Mouse (Mus musculus) forebrain, embryonic 16.5 days (tissue): Measurements from ENCODE around the gene Poldip2. TPM values are rescaled to one million over a fixed set of nuclear protein-coding genes. Genes with fewer than 3 reads are reported as not detected.
A peak's percentile ranks its signal among the peaks of the same experiment; 100 is the strongest.

Experiments
- ATAC-seq: fragments of 200-750 bp; cut with Nextera tagmentation; 2 replicates; pipeline ENCODE4 v1.8.0; 2017; ENCODE audit warnings: mild to moderate bottlenecking, moderate library complexity
- H3K27ac ChIP-seq: fragments of 300-500 bp; sonication (generic); 2 replicates; pipeline ENCODE4 v1.5.1; 2014; ENCODE audit warnings: low read length, control low read depth
- H3K27me3 ChIP-seq: fragments of 300-500 bp; sonication (generic); replicated peaks from 2 replicates; pipeline ENCODE4 v1.6.1; 2014; ENCODE audit warnings: low read length; ENCODE audit not compliant: control insufficient read depth, insufficient read depth
- H3K36me3 ChIP-seq: fragments of 300-500 bp; sonication (generic); 2 replicates; pipeline ENCODE4 v1.6.1; 2014; ENCODE audit not compliant: control insufficient read depth, insufficient read depth
- H3K4me1 ChIP-seq: fragments of 300-500 bp; sonication (generic); replicated peaks from 2 replicates; pipeline ENCODE4 v1.6.1; 2014; ENCODE audit warnings: low read length; ENCODE audit not compliant: control insufficient read depth, insufficient read depth
- H3K4me2 ChIP-seq: fragments of 300-500 bp; sonication (generic); 2 replicates; pipeline ENCODE4 v1.6.1; 2014; ENCODE audit warnings: mild to moderate bottlenecking, low read length, control low read depth
- H3K4me3 ChIP-seq: fragments of 300-500 bp; sonication (generic); replicated peaks from 2 replicates; pipeline ENCODE4 v1.5.1; 2014; ENCODE audit warnings: mild to moderate bottlenecking, low read length, control low read depth
- H3K9ac ChIP-seq: fragments of 300-500 bp; sonication (generic); replicated peaks from 2 replicates; pipeline ENCODE4 v1.6.1; 2014; ENCODE audit warnings: low read depth, low read length, control low read depth
- H3K9me3 ChIP-seq: fragments of 300-500 bp; sonication (generic); 2 replicates; pipeline ENCODE4 v1.6.1; 2016; ENCODE audit warnings: low read length; ENCODE audit not compliant: control insufficient read depth
- WGBS: fragments of 180-500 bp; shearing (Covaris S2); extraction: QIAGEN DNeasy Blood & Tissue Kit; methylation state at CpG from one replicate; pipeline ENCODE4 v1.1.7; 2014; 5-methylcytosine and 5-hydroxymethylcytosine counted together
- polyA plus RNA-seq: library from polyadenylated mRNA; unstranded; fragments of >200 nt; fragmentation: Nextera tagmentation; extraction: Ambion mirVana; gene quantifications from 2 replicates; pipeline ENCODE4 v1.2.1, GENCODE M21; 2015

Poldip2 gene
- polyA plus RNA-seq, 1 experiment from 2014 or later = 214 TPM

DNA sequence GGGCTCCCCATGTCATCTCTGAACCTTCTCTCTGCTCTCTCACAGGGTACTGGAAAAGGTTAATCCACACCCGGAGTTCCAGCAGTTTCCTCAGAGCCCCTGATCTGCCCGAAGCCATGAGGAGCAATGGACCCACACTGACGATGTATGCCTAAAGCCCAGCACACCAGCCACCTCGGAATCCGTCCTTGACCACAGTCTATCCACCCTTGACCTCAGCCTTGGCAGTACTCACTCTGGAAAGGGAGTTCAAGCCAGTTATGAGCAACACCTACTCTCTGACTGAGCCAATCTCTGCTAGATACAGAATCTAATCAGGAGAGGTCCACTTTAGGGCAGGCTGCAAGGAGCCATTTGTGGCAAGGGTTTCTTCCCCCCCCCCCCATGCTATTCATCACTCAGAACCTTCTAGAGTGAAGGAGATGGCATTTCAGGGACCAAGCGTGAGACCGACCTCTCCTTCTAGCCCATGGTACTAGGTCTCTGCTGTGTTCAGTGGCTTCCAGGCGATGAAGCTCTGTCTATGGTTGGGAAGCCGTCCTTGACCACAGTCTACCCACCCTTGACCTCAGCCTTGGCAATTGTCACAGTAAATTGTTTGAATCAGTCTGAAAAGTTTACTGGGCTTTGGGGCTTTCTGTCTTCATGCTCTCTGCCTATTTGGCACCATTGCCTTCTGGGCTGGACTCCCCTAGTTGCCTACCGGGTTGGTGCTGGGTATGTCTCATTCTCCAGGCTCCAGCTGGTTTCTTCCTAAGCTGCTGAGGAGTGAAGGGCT is 40.5 kb upstream of the Poldip2 start:
- ATAC-seq = no peak
- Histone ChIP-seq H3K27me3 (no peaks in the 10 kb centered on the region), H3K4me1 (peaks cover 3% of the 10 kb centered on the region), H3K9ac (no peak overlapping the region), H3K4me3 (no peak overlapping the region), H3K27ac (no peak overlapping the region), H3K9me3 (no peaks in the 10 kb centered on the region), H3K36me3 (peaks cover 5% of the 10 kb centered on the region; the same call in 1 of the 2 replicates), H3K4me2 (no peak overlapping the region)
- 93% methylated on average over 10 of the region's 10 CpGs for WGBS

DNA sequence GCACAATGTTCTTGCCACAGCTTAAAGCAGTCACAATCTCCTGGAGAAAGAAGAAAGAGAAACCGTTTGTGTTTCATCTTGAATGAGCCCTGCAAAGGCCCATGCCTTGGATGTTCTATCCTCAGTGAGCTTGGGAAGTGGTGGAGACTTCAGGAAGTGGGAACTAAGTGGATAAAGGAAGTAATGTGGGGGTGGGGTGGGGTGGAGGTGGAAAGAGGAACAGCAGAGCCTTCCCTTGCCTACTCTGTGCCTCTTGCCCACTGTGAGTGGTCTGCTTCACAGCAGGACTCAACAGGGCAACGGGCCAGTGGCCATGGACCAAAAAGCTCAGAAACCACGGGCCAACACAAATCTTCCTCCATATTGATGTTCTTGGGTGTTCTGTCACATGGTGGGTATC is 36.7 kb upstream of the Poldip2 start:
- H3K4me2 ChIP-seq = no peak overlapping the region
- no peak overlapping the region for H3K4me3 ChIP-seq
- ATAC-seq = no peak
- no peak overlapping the region for H3K27ac ChIP-seq
- WGBS = 87% methylated on average over 3 of the region's 3 CpGs
- no peaks in the 10 kb centered on the region for H3K27me3 ChIP-seq
- H3K9me3 ChIP-seq = no peaks in the 10 kb centered on the region
- no peak overlapping the region for H3K9ac ChIP-seq
- peaks cover 13% of the 10 kb centered on the region for H3K36me3 ChIP-seq
- H3K4me1 ChIP-seq = no peaks in the 10 kb centered on the region

DNA sequence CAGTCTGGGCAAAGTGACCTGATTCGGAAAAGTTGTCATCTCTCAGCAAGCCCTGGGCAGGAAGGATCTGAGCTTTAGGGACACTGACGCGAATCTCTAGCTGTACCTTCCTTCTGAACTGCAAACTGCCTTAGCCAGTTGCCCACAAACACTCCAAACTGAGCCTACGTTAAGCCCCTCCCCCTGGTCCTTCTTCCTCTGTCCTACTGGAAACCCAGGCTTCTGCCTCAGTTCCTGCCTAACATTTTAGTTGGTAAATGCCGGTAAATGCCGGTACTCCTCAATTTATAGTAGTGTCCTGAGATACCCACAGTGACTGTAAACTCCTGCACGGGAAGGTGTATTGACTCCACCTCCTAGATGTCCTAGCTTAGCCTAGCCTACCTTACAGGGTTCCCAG is 28.4 kb upstream of the Poldip2 start:
- Histone ChIP-seq H3K9ac (no peak overlapping the region), H3K27me3 (no peaks in the 10 kb centered on the region), H3K4me3 (no peak overlapping the region), H3K36me3 (peaks cover 38% of the 10 kb centered on the region), H3K4me2 (no peak overlapping the region), H3K9me3 (no peaks in the 10 kb centered on the region), H3K27ac (no peak overlapping the region), H3K4me1 (0 out of 2 replicates have a peak, but pooled peaks cover 2% of the 10 kb centered on the region)
- WGBS = 64% methylated on average over 7 of the region's 7 CpGs
- no peak for ATAC-seq

DNA sequence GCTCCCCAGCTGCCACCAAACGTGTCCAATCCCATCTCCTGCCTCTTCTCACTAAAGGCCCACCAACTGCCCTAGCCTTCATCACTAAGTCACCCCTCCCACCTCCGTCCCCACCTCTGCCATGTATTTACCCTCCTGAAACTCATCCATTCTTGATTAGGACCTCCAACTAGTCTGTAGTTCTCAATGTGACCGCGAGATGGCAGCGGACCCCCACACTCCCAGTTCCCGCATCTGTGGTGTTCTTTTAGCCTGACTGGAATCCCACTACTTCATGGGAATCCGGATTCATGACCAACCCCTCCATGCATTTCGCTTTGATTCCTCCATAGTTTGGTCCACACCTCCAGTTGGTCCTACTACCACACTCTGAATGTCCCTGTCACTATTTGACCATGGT is 23.8 kb upstream of the Poldip2 start:
- Histone ChIP-seq H3K27me3 (0 out of 2 replicates have a peak, but pooled peaks cover 5% of the 10 kb centered on the region), H3K4me2 (no peak overlapping the region), H3K4me1 (peaks cover 14% of the 10 kb centered on the region), H3K36me3 (peaks cover 15% of the 10 kb centered on the region), H3K9me3 (no peaks in the 10 kb centered on the region), H3K9ac (no peak overlapping the region), H3K27ac (no peak overlapping the region), H3K4me3 (no peak overlapping the region)
- 2% methylated on average over 8 of the region's 8 CpGs for WGBS
- ATAC-seq = no peak

DNA sequence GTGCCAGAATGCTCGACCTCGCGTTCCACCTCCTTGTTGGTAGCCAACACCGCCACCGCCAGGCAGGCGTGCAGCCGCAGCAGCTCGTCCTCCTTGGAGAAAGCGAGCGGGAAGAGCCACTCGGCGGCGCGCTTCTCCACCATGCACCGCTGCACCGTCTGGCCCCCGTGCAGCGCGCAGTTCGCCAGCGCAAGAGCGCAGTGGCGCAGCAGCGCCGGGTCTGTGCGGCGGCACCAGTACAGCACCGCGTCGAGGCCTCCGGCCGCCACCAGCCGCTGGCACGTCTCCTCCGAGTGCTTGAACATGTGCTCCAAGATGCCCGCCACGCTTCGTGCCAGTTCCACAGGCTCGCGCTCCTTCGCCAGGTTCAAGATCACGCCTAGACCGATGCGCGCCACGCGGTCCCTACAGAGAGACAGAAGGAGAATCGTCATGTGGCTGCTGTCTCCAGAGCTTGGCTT is 21.2 kb upstream of the Poldip2 start:
- peaks cover 30% of the 10 kb centered on the region for H3K4me1 ChIP-seq
- 5% methylated on average over 48 of the region's 48 CpGs for WGBS
- H3K27ac ChIP-seq = no peak overlapping the region
- ATAC-seq = peak; percentile 84
- no peaks in the 10 kb centered on the region for H3K9me3 ChIP-seq
- 0 out of 2 replicates have a peak, but pooled peaks cover 5% of the 10 kb centered on the region for H3K27me3 ChIP-seq
- H3K4me2 ChIP-seq = peak overlapping the region; percentile 58
- peak overlapping the region; percentile 37 for H3K4me3 ChIP-seq
- peak overlapping the region; percentile 53 for H3K9ac ChIP-seq
- peaks cover 7% of the 10 kb centered on the region; the same call in 1 of the 2 replicates for H3K36me3 ChIP-seq

DNA sequence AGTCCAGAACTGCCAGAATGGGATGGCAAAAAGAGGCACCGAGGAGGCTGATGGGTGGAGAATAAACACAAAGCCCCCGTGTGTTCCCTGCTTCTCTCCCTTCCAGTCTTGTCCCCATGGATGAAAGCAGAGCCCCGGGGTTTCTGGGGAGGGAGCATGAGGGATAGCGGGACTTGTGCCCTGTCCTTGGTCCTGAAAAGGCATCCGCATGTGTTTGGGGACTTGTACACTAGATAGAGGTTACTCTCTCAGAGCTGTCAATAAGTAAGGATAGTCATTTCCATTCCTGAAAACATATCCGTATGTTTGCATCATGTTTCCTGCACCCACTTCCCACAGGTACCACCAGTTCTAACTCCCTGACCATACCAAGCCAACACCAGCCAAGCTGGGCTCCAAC is 16.1 kb upstream of the Poldip2 start:
- Histone ChIP-seq H3K4me2 (peak overlapping the region; percentile 87), H3K4me3 (peak overlapping the region; percentile 63), H3K27me3 (0 out of 2 replicates have a peak, but pooled peaks cover 2% of the 10 kb centered on the region), H3K36me3 (no peaks in the 10 kb centered on the region), H3K9me3 (no peaks in the 10 kb centered on the region), H3K27ac (no peak overlapping the region; the same call in 1 of the 2 replicates), H3K9ac (peak overlapping the region; percentile 95; the same call in 1 of the 2 replicates), H3K4me1 (peaks cover 34% of the 10 kb centered on the region)
- ATAC-seq = no peak
- 7% methylated on average over 6 of the region's 6 CpGs for WGBS

DNA sequence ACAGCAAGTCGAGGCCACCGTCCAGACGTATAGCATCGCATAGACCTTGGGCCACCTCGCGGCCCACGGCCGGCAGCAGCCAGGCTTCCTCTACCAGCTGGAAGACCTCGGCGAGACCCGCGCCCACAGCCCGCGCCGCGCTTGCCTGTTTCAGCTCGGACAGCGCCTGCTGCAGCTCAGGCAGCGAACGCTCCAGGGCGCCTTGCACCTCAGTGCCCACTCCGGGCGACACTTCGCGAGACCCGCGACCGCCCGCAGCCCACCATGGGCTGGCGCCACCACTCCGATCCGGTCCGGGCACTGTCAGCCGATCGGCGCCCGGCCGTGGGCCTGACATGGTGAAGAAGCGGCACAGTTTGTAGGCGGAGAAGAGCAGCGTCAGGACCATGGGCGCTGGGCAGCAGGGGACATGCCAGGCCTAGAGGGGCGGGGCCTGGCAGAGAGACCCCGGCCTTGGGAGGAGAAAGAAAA is 14.9 kb upstream of the Poldip2 start:
- 0% methylated on average over 44 of the region's 44 CpGs for WGBS
- peak overlapping the region; percentile 87 for H3K4me2 ChIP-seq
- 0 out of 2 replicates have a peak, but pooled peaks cover 2% of the 10 kb centered on the region for H3K27me3 ChIP-seq
- peak; percentile 64 for ATAC-seq
- H3K36me3 ChIP-seq = no peaks in the 10 kb centered on the region
- no peaks in the 10 kb centered on the region for H3K9me3 ChIP-seq
- peak overlapping the region; percentile 93 for H3K27ac ChIP-seq
- peak overlapping the region; percentile 63 for H3K4me3 ChIP-seq
- peaks cover 28% of the 10 kb centered on the region for H3K4me1 ChIP-seq
- peak overlapping the region; percentile 95 for H3K9ac ChIP-seq

DNA sequence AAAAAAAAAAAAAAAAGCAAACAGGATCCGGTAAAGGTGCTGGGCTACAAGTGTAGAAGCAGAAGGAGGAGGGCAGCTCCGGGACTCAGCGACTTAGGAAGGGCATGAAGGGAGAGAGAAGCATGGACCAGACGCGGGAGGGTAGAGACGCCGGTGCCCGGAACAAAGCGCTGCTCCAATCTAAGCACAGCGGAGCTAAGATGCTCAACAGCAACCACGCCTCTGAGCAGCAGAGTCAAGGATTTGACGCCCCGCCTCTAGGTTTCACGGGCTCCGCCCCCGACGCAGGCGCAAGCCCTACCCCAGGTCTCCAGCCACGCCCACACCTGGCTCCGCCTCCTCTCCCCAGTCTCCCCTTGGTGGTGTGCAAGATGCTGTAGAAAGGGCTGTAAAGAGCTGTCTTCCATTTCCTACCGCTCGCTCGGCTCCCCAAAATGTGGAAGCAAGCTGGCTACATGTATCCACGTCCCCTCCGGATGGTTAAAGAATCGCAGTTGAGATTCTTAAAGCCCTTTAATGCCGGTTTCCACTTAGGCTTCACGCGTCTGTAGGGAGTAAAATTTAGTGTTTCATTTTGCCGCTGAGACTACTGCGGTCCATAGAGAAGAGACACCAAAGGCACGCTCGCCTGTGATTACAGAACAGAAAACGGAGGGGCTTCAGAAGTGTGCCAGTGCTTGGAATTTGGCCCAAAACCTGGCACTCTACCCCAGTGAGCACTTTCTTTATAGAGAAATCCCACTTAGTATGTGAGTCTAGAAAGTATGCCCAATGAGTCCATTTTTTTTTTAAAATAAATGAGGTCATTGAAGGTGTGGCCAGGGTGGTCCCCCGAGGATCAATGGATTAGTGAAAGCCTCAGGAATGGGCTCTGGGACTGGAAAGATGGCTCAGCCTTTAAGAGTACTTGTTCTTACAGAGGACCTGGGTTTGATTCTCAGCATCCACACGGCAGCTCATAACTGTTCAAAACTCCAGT is 14.2 kb upstream of the Poldip2 start, which contains the start of gene Sarm1:
Gene Sarm1, minus strand, starts transcription at position 211 of the 979 bp plus-strand sequence.
- Histone ChIP-seq H3K9ac (peak within 1 kb of the TSS; percentile 95), H3K36me3 (no peaks in the 10 kb centered on the region), H3K4me3 (peak within 1 kb of the TSS; percentile 63), H3K9me3 (no peaks in the 10 kb centered on the region), H3K4me2 (peak within 1 kb of the TSS; percentile 87), H3K27ac (peak within 1 kb of the TSS; percentile 93), H3K27me3 (0 out of 2 replicates have a peak, but pooled peaks cover 2% of the 10 kb centered on the region), H3K4me1 (peaks cover 28% of the 10 kb centered on the region)
- WGBS = 3% methylated on average over 36 of the region's 36 CpGs
- peak; percentile 98 for ATAC-seq
